9 mouse cellular contexts compared by ENCODE assay signal in genomic region chr17:29056207-29056606, GRCm38 (mm10). TPM values are rescaled to one million over a fixed set of nuclear protein-coding genes. Genes with fewer than 3 reads are reported as not detected.
DNase-seq lines count a peak whose midpoint lies in the region; ATAC-seq and TF ChIP-seq lines count a peak whose summit lies in the region.
"Had no signal": no experiment of that assay in that cellular context is flagged by ENCODE, and none has a peak within 500 bp of the region (broad histone marks: within the 10 kb centered on the region; RNA-seq: fewer than 3 reads in every experiment).

No protein-coding gene starts in this region.

- no peak overlapping the region for H3K9ac ChIP-seq in forebrain, embryonic 12.5 days
- H3K9ac ChIP-seq in forebrain, embryonic 13.5 days = no peak overlapping the region
- H3K9ac ChIP-seq in hindbrain, embryonic 11.5 days (ENCODE audit: low read depth, low read length) = no peak overlapping the region
- H3K9ac ChIP-seq in hindbrain, embryonic 16.5 days (ENCODE audit: low read depth, low read length) = no peak overlapping the region
- H3K9ac ChIP-seq in neural tube, embryonic 12.5 days = no peak overlapping the region

- no peak for TF ChIP-seq POLR2A in olfactory bulb, adult 2 months (IDR thresholded peaks at IDR 0.05; ENCODE audit: insufficient read depth, low read depth, low read length)

- no peak for DNase-seq in hindbrain, embryonic 11.5 days (ENCODE audit: low spot score)
- no peak for DNase-seq in neural tube, embryonic 10.5 days (ENCODE audit: extremely low spot score, low spot score)
- DNase-seq: cerebellum, adult 18-20 months had no signal

- no peaks in the 10 kb centered on the region for H3K36me3 ChIP-seq in forebrain, embryonic 12.5 days (replicated peaks)
- H3K36me3 ChIP-seq in forebrain, embryonic 13.5 days (ENCODE audit: poor library complexity, severe bottlenecking) = no peaks in the 10 kb centered on the region
- no peaks in the 10 kb centered on the region for H3K36me3 ChIP-seq in hindbrain, embryonic 11.5 days (ENCODE audit: control insufficient read depth, insufficient read depth, low read length)
- no peaks in the 10 kb centered on the region for H3K36me3 ChIP-seq in hindbrain, embryonic 16.5 days (ENCODE audit: control insufficient read depth, insufficient read depth, low read length)
- H3K36me3 ChIP-seq in neural tube, embryonic 12.5 days = no peaks in the 10 kb centered on the region

- H3K4me1 ChIP-seq in forebrain, embryonic 12.5 days = peaks cover 13% of the 10 kb centered on the region
- H3K4me1 ChIP-seq in forebrain, embryonic 13.5 days = peaks cover 12% of the 10 kb centered on the region
- H3K4me1 ChIP-seq in hindbrain, embryonic 11.5 days (replicated peaks; ENCODE audit: control insufficient read depth, insufficient read depth, low read length) = peaks cover 5% of the 10 kb centered on the region
- H3K4me1 ChIP-seq in hindbrain, embryonic 16.5 days (ENCODE audit: control insufficient read depth, insufficient read depth, low read depth, low read length) = peaks cover 11% of the 10 kb centered on the region
- peaks cover 16% of the 10 kb centered on the region for H3K4me1 ChIP-seq in neural tube, embryonic 12.5 days
- peaks cover 45% of the 10 kb centered on the region for H3K4me1 ChIP-seq in olfactory bulb, adult 2 months (ENCODE audit: control insufficient read depth, insufficient read depth, low read length)

- no peaks in the 10 kb centered on the region for H3K9me3 ChIP-seq in forebrain, embryonic 12.5 days
- H3K9me3 ChIP-seq in forebrain, embryonic 13.5 days (replicated peaks) = no peaks in the 10 kb centered on the region
- H3K9me3 ChIP-seq in hindbrain, embryonic 11.5 days (ENCODE audit: control insufficient read depth, low read length) = no peaks in the 10 kb centered on the region
- no peaks in the 10 kb centered on the region for H3K9me3 ChIP-seq in hindbrain, embryonic 16.5 days (ENCODE audit: control insufficient read depth, low read length)
- H3K9me3 ChIP-seq in neural tube, embryonic 12.5 days = no peaks in the 10 kb centered on the region

- no peak overlapping the region for H3K27ac ChIP-seq in forebrain, embryonic 12.5 days
- H3K27ac ChIP-seq in forebrain, embryonic 13.5 days = no peak overlapping the region
- 0 out of 2 replicates have a peak overlapping the region, but pooled peaks have one; percentile 39 for H3K27ac ChIP-seq in hindbrain, embryonic 11.5 days (ENCODE audit: low read depth, low read length)
- no peak overlapping the region for H3K27ac ChIP-seq in hindbrain, embryonic 16.5 days (ENCODE audit: low read depth, low read length)
- no peak overlapping the region for H3K27ac ChIP-seq in neural tube, embryonic 12.5 days
- peak overlapping the region; percentile 61; the same call in 1 of the 2 replicates for H3K27ac ChIP-seq in olfactory bulb, adult 2 months (ENCODE audit: insufficient read depth, low read depth, low read length)

- H3K4me2 ChIP-seq in forebrain, embryonic 12.5 days = no peak overlapping the region
- no peak overlapping the region for H3K4me2 ChIP-seq in forebrain, embryonic 13.5 days
- no peak overlapping the region for H3K4me2 ChIP-seq in hindbrain, embryonic 11.5 days (replicated peaks; ENCODE audit: low read depth, low read length)
- H3K4me2 ChIP-seq in hindbrain, embryonic 16.5 days (ENCODE audit: low read length) = no peak overlapping the region
- H3K4me2 ChIP-seq in neural tube, embryonic 12.5 days (replicated peaks) = no peak overlapping the region; the same call in 1 of the 2 replicates

- 55% methylated on average over 7 of the region's 7 CpGs for WGBS in forebrain, embryonic 12.5 days
- WGBS in forebrain, embryonic 13.5 days = 44% methylated on average over 7 of the region's 7 CpGs
- 33% methylated on average over 7 of the region's 7 CpGs for WGBS in hindbrain, embryonic 11.5 days
- WGBS in hindbrain, embryonic 16.5 days = 33% methylated on average over 7 of the region's 7 CpGs
- 16% methylated on average over 7 of the region's 7 CpGs for WGBS in neural tube, embryonic 12.5 days
- 48% methylated on average over 7 of the region's 7 CpGs for WGBS in olfactory bulb, adult 2 months

- H3K27me3 ChIP-seq in forebrain, embryonic 12.5 days = no peaks in the 10 kb centered on the region
- no peaks in the 10 kb centered on the region for H3K27me3 ChIP-seq in forebrain, embryonic 13.5 days
- H3K27me3 ChIP-seq in hindbrain, embryonic 11.5 days (ENCODE audit: control insufficient read depth, insufficient read depth, low read length) = no peaks in the 10 kb centered on the region
- H3K27me3 ChIP-seq in hindbrain, embryonic 16.5 days (replicated peaks; ENCODE audit: control insufficient read depth, insufficient read depth, low read length) = no peaks in the 10 kb centered on the region
- H3K27me3 ChIP-seq in neural tube, embryonic 12.5 days (replicated peaks) = no peaks in the 10 kb centered on the region

- TF ChIP-seq CTCF in olfactory bulb, adult 2 months (IDR thresholded peaks at IDR 0.05; ENCODE audit: insufficient read depth, low read depth, low read length) = no peak

- ATAC-seq in forebrain, embryonic 12.5 days (ENCODE audit: low FRiP score) = 0 out of 2 replicates have a peak, but pooled peaks have one; percentile 6
- no peak for ATAC-seq in forebrain, embryonic 13.5 days
- ATAC-seq in hindbrain, embryonic 11.5 days (ENCODE audit: low FRiP score) = no peak
- ATAC-seq in hindbrain, embryonic 16.5 days = no peak
- ATAC-seq in neural tube, embryonic 12.5 days (ENCODE audit: low FRiP score, low read depth) = 0 out of 2 replicates have a peak, but pooled peaks have one; percentile 37
- ATAC-seq in megakaryocyte-erythroid progenitor cell, adult 5-6 weeks (replicated peaks; ENCODE audit: low FRiP score, low TSS enrichment, poor library complexity, severe bottlenecking) = no peak

- no peak overlapping the region for H3K4me3 ChIP-seq in forebrain, embryonic 12.5 days (replicated peaks)
- no peak overlapping the region for H3K4me3 ChIP-seq in forebrain, embryonic 13.5 days
- no peak overlapping the region for H3K4me3 ChIP-seq in hindbrain, embryonic 11.5 days (ENCODE audit: low read depth, low read length)
- H3K4me3 ChIP-seq in hindbrain, embryonic 16.5 days (ENCODE audit: low read length) = no peak overlapping the region
- no peak overlapping the region for H3K4me3 ChIP-seq in neural tube, embryonic 12.5 days
- H3K4me3 ChIP-seq in olfactory bulb, adult 2 months (ENCODE audit: insufficient read depth, low read depth, low read length) = no peak overlapping the region

RNA-seq across cellular contexts. Expression of gene Srsf3, which starts 23.8 kb away (rescaled TPM):
- 852 and 860 TPM in 2 replicates for polyA plus RNA-seq in forebrain, embryonic 12.5 days (2016; fragmentation: Nextera tagmentation; extraction: Ambion mirVana)
- 751 and 753 TPM in 2 replicates for polyA plus RNA-seq in forebrain, embryonic 13.5 days (2015; fragmentation: Nextera tagmentation; extraction: Ambion mirVana)
- polyA plus RNA-seq in hindbrain, embryonic 11.5 days (2014; fragmentation: Nextera tagmentation; extraction: Ambion mirVana) = 847 and 854 TPM in 2 replicates
- polyA plus RNA-seq in hindbrain, embryonic 16.5 days (2015; fragmentation: Nextera tagmentation; extraction: Ambion mirVana) = 356 and 408 TPM in 2 replicates
- polyA plus RNA-seq in neural tube, embryonic 12.5 days (2016; fragmentation: Nextera tagmentation; extraction: Ambion mirVana) = 642 and 679 TPM in 2 replicates
- polyA plus RNA-seq in olfactory bulb, adult 2 months (2012; ENCODE audit: insufficient read depth, insufficient read length, low replicate concordance, missing spikeins) = 273 and 350 TPM in 2 replicates
- 501 and 513 TPM in 2 replicates for total RNA-seq in megakaryocyte-erythroid progenitor cell, adult 5-6 weeks (2014; fragmentation: Nextera tagmentation)
- 747 and 1,154 TPM in 2 replicates for total RNA-seq in megakaryocyte-erythroid progenitor cell, adult 5-6 weeks (2017)

RNA-seq across cellular contexts. Expression of gene Cdkn1a, which starts 34.6 kb away (rescaled TPM):
- 29.6 and 34.0 TPM in 2 replicates for polyA plus RNA-seq in forebrain, embryonic 12.5 days (2016; fragmentation: Nextera tagmentation; extraction: Ambion mirVana)
- polyA plus RNA-seq in forebrain, embryonic 13.5 days (2015; fragmentation: Nextera tagmentation; extraction: Ambion mirVana) = 29.3 and 38.6 TPM in 2 replicates
- polyA plus RNA-seq in hindbrain, embryonic 11.5 days (2014; fragmentation: Nextera tagmentation; extraction: Ambion mirVana) = 33.4 and 36.8 TPM in 2 replicates
- 138 and 184 TPM in 2 replicates for polyA plus RNA-seq in hindbrain, embryonic 16.5 days (2015; fragmentation: Nextera tagmentation; extraction: Ambion mirVana)
- polyA plus RNA-seq in neural tube, embryonic 12.5 days (2016; fragmentation: Nextera tagmentation; extraction: Ambion mirVana) = 34.8 and 41.6 TPM in 2 replicates
- not detected in 2 replicates for polyA plus RNA-seq in olfactory bulb, adult 2 months (2012; ENCODE audit: insufficient read depth, insufficient read length, low replicate concordance, missing spikeins)
- total RNA-seq in megakaryocyte-erythroid progenitor cell, adult 5-6 weeks (2014; fragmentation: Nextera tagmentation) = 2.1 and 6.5 TPM in 2 replicates
- total RNA-seq in megakaryocyte-erythroid progenitor cell, adult 5-6 weeks (2017) = 0.95 and 3.5 TPM in 2 replicates

RNA-seq across cellular contexts. Expression of gene Stk38, which starts 48.4 kb away (rescaled TPM):
- 149 and 154 TPM in 2 replicates for polyA plus RNA-seq in forebrain, embryonic 12.5 days (2016; fragmentation: Nextera tagmentation; extraction: Ambion mirVana)
- 128 and 136 TPM in 2 replicates for polyA plus RNA-seq in forebrain, embryonic 13.5 days (2015; fragmentation: Nextera tagmentation; extraction: Ambion mirVana)
- 141 and 151 TPM in 2 replicates for polyA plus RNA-seq in hindbrain, embryonic 11.5 days (2014; fragmentation: Nextera tagmentation; extraction: Ambion mirVana)
- 71.8 and 89.7 TPM in 2 replicates for polyA plus RNA-seq in hindbrain, embryonic 16.5 days (2015; fragmentation: Nextera tagmentation; extraction: Ambion mirVana)
- 148 and 157 TPM in 2 replicates for polyA plus RNA-seq in neural tube, embryonic 12.5 days (2016; fragmentation: Nextera tagmentation; extraction: Ambion mirVana)
- 164 and 189 TPM in 2 replicates for polyA plus RNA-seq in olfactory bulb, adult 2 months (2012; ENCODE audit: insufficient read depth, insufficient read length, low replicate concordance, missing spikeins)
- 123 TPM in 2 replicates for total RNA-seq in megakaryocyte-erythroid progenitor cell, adult 5-6 weeks (2014; fragmentation: Nextera tagmentation)
- 79.5 and 95.0 TPM in 2 replicates for total RNA-seq in megakaryocyte-erythroid progenitor cell, adult 5-6 weeks (2017)

RNA-seq across cellular contexts. Expression of gene Rab44, which starts 57.7 kb away (rescaled TPM):
- 0.09 TPM in 1 of 2 replicates, not detected in the other for polyA plus RNA-seq in forebrain, embryonic 12.5 days (2016; fragmentation: Nextera tagmentation; extraction: Ambion mirVana)
- polyA plus RNA-seq in forebrain, embryonic 13.5 days (2015; fragmentation: Nextera tagmentation; extraction: Ambion mirVana) = 0.18 TPM in 1 of 2 replicates, not detected in the other
- 0.45 TPM in 1 of 2 replicates, not detected in the other for polyA plus RNA-seq in hindbrain, embryonic 11.5 days (2014; fragmentation: Nextera tagmentation; extraction: Ambion mirVana)
- polyA plus RNA-seq in hindbrain, embryonic 16.5 days (2015; fragmentation: Nextera tagmentation; extraction: Ambion mirVana) = 0.06 and 0.26 TPM in 2 replicates
- polyA plus RNA-seq in neural tube, embryonic 12.5 days (2016; fragmentation: Nextera tagmentation; extraction: Ambion mirVana) = 0.30 and 0.42 TPM in 2 replicates
- not detected in 2 replicates for polyA plus RNA-seq in olfactory bulb, adult 2 months (2012; ENCODE audit: insufficient read depth, insufficient read length, low replicate concordance, missing spikeins)
- total RNA-seq in megakaryocyte-erythroid progenitor cell, adult 5-6 weeks (2014; fragmentation: Nextera tagmentation) = 14.9 and 23.3 TPM in 2 replicates
- total RNA-seq in megakaryocyte-erythroid progenitor cell, adult 5-6 weeks (2017) = 4.1 and 23.9 TPM in 2 replicates

Comparison
In these comparisons a context has a peak if more than half of its experiments do, and no peak if none do; other contexts are left out.
1. ATAC-seq: peak in forebrain, embryonic 12.5 days (single experiment) and neural tube, embryonic 12.5 days (single experiment); none in forebrain, embryonic 13.5 days (single experiment), hindbrain, embryonic 11.5 days (single experiment), hindbrain, embryonic 16.5 days (single experiment) and megakaryocyte-erythroid progenitor cell, adult 5-6 weeks (single experiment).
2. H3K27ac ChIP-seq: peak in hindbrain, embryonic 11.5 days (single experiment) and olfactory bulb, adult 2 months (single experiment); none in forebrain, embryonic 12.5 days (single experiment), forebrain, embryonic 13.5 days (single experiment), hindbrain, embryonic 16.5 days (single experiment) and neural tube, embryonic 12.5 days (single experiment).
3. RNA of gene Cdkn1a, which starts 34.6 kb away (polyA plus RNA-seq): 138 to 184 TPM in hindbrain, embryonic 16.5 days, 34.8 to 41.6 TPM in neural tube, embryonic 12.5 days, 29.6 to 34.0 TPM in forebrain, embryonic 12.5 days, 33.4 to 36.8 TPM in hindbrain, embryonic 11.5 days and 29.3 to 38.6 TPM in forebrain, embryonic 13.5 days; not detected in olfactory bulb, adult 2 months; every median in the first group is over 10 times any median in the second.